Mouse (Mus musculus) hindlimb bud, embryonic 11.5 days (tissue): ENCODE data around the gene Dach1.

Source experiments
- DNase-seq: peaks from one replicate; pipeline ENCODE4 v3.0.0-alpha.2; 2012; ENCODE audit warnings: low read depth, low spot score; ENCODE audit errors: extremely low spot score

Gene Dach1

DNA sequence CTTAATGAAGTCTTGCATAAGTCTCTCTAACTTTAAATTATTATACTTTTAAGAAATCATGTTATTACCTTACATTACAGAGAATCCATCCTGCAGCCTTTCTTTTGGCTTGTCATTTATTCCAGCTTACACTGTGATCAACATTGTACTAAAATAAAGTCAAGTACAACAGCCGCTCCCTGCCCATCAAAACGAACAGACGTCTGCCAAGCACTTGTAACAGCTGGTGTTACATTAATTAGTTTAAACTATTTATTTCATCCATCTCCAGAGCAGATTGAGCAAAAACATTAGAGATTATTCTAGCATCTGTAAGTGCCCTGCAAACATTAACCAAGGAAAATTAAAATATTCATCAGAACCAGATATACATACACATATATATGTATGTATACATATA, 311.2 kb downstream of the Dach1 start:
- no peak for DNase-seq

DNA sequence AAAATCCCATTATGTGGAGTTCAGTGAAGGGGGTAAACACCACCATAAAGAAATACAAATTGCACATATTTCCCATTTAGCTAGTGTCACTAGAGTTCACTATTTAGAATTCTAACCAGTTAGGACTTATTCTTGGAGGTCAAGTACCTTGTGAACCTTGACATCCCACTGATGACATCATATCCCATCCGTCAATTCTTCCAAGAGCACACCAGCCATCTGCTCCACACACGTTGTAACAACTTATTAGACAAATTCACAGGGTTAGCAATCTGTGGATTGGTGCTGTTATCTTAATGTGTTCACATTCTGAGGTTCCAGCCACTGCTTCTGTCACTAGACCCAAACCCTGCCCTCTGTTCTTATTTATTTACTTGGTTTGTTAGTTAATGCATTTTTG, 312.3 kb downstream of the Dach1 start:
- DNase-seq = no peak

DNA sequence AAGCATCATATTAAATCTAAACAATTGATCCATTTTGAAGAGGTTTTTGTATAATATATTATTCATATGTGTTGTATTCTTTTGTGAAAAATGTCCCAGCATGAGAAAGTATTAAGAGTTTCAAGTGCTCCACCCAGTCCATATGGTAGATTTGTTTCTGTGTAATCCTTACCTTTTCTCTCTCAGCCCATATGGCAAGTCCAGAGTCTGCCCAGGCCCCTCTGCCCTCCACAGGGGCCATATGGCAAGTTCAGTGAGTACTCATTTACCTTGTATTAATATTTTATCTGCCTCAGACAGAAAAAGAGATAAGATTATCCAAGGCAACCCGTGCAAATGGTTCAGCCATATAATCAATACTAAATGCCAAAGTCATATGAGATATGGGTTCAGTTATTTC, 314.2 kb downstream of the Dach1 start:
- DNase-seq = no peak

- DNase-seq = no peak
Measured at GRCm38 (mm10) chr14:97850486-97850885, 319.1 kb downstream of the Dach1 start.

GRCm38 (mm10) chr14:97847641-97848040, 321.9 kb downstream of the Dach1 start:
- DNase-seq = no peak

GRCm38 (mm10) chr14:97839275-97839674, 330.3 kb downstream of the Dach1 start:
- DNase-seq = no peak

GRCm38 (mm10) chr14:97829865-97830264, 339.7 kb downstream of the Dach1 start:
- DNase-seq = no peak

GRCm38 (mm10) chr14:97814555-97815175, 354.9 kb downstream of the Dach1 start:
- DNase-seq = no peak

GRCm38 (mm10) chr14:97813557-97813956, 356.0 kb downstream of the Dach1 start:
- DNase-seq = no peak

DNA sequence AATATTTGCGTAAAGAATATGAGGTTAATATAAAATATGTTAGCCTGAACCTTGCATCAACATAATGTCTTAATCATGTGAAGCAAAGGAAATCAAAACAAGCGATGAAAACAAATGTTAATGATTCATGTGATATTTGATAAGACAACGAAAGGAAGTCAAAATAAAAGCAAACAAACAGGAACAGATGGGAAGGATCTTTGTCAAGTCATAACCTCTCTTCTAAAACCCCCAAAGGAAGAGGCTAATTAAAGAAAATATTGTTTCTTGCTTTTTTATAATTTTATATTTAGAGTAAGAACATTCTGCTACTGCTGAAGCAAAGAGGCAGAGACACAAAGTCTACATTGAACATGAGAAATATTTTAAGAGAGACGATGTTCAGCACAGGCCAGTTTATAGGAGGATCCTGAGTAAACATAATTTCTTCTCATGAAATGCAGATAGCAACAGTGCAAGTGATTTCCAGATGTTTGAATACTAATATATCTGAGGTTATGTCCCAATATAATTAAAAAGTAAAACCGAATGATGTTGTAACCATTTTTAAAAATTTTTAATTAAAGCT, 374.1 kb downstream of the Dach1 start:
- no peak for DNase-seq

DNA sequence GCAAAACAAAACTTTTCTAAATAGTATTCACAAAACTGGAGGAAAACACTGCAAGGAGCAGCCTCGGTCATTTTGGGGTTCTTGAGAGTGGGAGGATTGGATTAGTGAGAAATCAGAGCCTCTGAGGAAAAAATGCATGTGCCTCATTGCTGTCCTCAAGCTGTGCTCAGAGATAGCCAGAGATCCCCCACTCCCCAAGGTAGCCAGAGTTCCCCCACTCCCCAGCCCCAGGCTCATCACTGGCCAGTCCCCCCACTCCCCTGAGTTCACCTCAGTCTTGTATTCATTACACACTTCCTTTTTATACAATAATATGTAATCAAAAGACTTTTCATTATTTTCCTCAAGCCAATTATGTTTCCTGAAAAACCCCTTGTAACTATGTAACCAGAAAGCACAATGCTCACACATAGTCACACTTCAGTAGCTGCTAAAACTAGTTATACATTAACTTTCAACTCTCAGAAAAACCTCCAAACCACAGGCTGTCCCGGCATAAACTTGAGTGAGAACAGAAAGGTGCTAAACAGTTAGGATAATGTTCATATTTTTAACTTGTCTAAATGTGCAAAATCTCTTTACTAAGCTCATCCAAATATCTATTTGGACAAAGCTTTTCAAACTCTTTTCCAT, 395.3 kb downstream of the Dach1 start:
- DNase-seq = no peak

DNA sequence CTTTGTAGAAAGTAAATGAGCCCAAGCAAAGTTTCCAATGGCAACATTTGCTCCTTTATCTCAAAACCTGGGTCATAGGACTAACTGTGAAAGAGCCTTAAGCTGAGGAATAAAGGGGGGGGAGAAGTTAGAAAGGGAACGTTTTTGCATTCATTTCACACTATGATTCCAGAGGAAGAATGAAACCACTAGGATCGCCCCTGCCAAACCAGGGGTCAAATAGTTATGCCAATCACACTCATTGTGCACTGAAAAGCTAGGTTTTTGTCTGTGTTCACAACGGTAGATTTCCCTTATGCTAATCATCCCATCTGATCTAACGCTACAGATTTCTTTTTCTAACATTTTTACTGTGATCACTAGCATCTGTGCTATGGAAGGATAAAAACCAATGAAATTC, 415.2 kb downstream of the Dach1 start:
- no peak for DNase-seq

GRCm38 (mm10) chr14:97753973-97754372, 415.6 kb downstream of the Dach1 start:
- DNase-seq = no peak

- no peak for DNase-seq
Measured at GRCm38 (mm10) chr14:97743252-97743651, 426.3 kb downstream of the Dach1 start.

DNA sequence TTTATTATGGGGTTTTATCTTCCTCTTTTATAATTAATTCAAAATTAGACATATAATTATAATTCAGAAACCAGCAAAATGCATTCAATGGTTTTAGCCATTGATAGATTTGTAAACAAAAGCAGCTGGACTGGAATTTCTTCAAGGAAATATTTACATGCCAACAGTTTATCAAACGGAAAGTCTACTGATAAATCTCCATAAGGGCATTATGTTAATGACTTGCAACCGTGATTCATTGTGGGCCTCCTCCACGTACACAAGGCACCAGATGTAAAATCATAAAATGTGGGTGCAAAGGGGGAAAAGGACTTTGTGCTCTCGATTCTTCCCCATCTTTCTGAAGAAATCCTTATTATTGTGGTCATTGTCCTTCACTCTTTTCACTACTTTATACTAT, 426.8 kb downstream of the Dach1 start:
- DNase-seq = no peak
